Mouse (Mus musculus) small intestine, adult 2 months (tissue): ENCODE data around the gene Man2b2.

Experiments
- CTCF ChIP-seq: fragments of 200-500 bp; IDR thresholded peaks from 2 replicates; pipeline ENCODE4 v1.5.1; 2012; ENCODE audit warnings: low read depth, mild to moderate bottlenecking, control low read depth, inconsistent platforms, low read length, moderate library complexity, mixed read lengths; ENCODE audit not compliant: insufficient replicate concordance, insufficient read length; ENCODE audit errors: extremely low read depth
- POLR2A ChIP-seq: fragments of 200-500 bp; IDR thresholded peaks from 2 replicates; pipeline ENCODE4 v1.6.1; 2012; ENCODE audit warnings: low read depth, mild to moderate bottlenecking, control low read depth, inconsistent platforms, low read length, moderate library complexity

DNA sequence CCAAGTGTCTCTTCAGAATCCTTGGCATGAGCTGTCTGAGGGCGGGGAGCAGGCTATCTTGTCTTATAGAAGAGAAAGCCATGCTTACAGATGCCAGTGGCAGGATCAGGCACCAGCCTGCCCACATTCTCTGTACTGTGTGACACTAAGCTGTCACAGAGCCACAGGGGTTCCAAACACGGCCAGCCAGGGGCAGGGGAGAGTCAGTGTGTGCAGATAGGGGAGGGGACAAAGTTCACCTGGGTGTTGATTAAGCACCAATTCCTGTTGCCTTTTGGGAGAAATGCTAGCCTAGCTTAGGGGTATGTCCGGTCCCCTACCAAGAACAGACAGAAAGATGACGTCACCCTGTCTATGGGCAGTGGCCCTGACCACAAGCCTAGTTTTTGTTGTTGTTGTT, 1.4 kb downstream of the Man2b2 start:
- no peak for TF ChIP-seq CTCF
- no peak for TF ChIP-seq POLR2A
